Mouse (Mus musculus): ENCODE measurements around the gene Coq10b.

Coq10b gene

DNA sequence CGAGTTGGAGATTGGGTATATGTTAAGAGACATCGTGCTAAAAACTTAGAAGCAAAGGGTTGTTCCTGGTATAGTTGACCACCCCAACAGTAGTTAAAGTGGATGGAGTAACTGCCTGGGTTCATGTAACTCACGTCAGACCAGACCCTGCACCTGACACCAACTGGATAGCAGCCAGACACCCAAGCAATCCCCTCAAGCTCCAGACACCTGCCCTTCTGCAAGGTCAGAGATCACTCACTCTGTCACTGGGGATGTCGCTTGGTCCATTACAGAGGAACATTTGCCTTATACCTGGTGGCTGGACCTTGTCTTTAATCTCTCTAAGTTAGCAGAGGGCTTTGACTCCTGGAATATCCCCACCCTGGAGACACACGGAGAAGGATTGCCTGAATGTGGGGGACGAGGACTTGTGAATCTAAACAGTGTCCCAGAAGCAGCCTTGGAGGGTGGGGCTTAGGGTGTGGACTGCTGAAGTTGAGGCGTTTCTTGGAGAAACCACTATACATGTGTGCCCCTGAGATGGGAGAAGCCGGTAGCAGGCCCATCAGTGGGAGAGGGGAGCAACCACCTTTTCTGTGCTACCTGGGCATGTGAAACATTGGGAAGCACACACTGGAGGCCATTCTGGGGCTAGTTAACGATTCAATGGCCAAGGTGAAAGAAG lies 54.5 kb downstream of the Coq10b start:
- DNase-seq (ENCODE audit: low spot score in 2 of 2), result no peak

DNA sequence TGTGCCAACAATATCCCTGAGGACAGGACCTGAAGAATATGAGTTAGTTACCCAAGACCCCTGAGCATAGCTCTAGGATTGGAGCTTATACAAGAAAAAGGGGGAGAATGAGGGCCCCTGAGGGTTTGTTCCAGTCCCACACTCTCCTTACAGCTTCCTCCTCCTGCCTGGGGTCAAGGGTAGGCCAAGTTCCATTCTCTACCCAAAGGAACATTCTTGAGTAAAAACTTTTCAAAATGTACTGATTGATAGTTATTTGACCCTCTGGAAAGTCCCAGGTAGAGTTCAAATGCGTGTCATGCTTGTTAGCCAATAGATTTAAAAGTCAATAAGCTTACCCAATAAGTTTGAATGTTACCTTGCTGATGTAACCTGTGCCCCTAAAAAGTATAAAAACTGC lies 55.1 kb downstream of the Coq10b start:
- DNase-seq (ENCODE audit: low spot score in 2 of 2), result no peak

DNA sequence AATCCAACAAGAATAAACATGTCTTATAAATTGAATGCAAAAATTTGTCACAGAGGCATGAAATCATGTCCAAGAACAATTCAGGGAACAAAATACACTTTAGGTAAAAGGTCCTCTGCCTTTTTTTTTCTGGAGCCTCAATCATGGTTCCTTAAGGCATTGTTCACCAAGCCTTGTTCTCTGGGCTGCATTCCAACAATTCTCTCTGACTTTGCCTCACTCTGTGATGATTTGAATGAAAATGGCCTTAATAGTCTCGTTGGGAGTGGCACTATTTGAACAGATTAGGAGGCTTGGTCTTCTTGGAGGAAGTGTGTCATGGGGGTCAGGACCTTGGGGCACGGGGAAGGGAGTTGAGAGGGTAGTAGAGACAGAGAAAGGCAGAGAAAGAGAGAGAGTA lies 55.9 kb downstream of the Coq10b start:
- no peak for DNase-seq (ENCODE audit: low spot score in 2 of 2)

- DNase-seq (ENCODE audit: low spot score in 2 of 2), result no peak
Observed at GRCm38 (mm10) chr1:55109066-55109766, 56.6 kb downstream of the Coq10b start.
